Mouse (Mus musculus) layer of hippocampus, adult 8-10 months (tissue): ENCODE data around the gene Cyp4a32. TPM values are rescaled to one million over a fixed set of nuclear protein-coding genes. Genes with fewer than 3 reads are reported as not detected.
A peak's percentile ranks its signal among the peaks of the same experiment; 100 is the strongest.
"Not testable (repeated sequence)": the region's sequence is repeated elsewhere in the genome, so short reads cannot be mapped to it uniquely, and the experiment has no call there.

Source experiments
- DNase-seq, 2 experiments: peaks; one replicate each; pipeline ENCODE4 v3.0.0; 2022; ENCODE audit warnings: low spot score in 2 of 2
- total RNA-seq, 4 experiments: library from RNA; stranded (reverse); gene quantifications; 2 replicates each; pipeline ENCODE4 v1.2.4; 2022

Cyp4a32 gene
- total RNA-seq, 4 experiments from 2014 or later, result not detected

- DNase-seq, result not testable (repeated sequence)
These were observed 55.8 kb downstream of the Cyp4a32 start for GRCm38 (mm10) chr4:115656535-115656922.

DNA sequence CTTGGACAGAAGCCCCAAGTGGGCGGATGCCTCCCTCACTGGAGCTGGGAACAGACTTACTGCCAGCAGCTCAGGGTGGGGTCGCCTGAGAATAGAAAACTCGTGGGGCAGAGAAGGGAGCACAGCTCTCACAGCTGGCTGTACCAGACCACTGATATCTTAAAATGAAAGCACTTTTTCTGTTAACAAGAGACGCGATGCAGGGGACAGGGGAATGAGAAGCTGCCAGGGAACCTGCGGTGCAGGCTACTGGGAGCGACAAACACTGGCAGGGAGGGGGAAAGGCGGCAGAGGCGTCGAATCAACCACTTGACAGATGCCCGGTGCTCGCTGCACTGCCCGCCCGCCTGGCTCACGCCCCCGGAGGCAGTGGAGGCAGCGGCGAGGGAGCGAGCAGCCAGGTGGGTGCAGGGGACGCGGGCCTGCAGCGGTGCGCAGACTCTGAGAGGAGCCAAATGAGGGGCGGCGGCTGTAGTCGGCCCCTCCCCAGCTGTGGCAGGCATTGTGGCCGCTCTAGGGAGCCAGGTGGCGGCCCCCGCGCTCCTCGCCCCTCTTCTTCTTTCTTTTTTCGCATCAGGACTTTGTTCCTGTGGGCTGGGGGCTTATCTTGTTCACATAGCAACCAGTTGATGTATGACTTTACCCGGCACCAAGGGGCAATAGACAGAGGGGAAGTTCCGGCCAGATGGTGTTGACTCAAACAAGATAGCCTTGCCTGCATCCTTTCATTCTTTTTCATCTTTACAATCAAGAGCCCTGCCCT, 56.5 kb downstream of the Cyp4a32 start:
- DNase-seq, result peak in 1 of 2 experiments; percentile 6

- no peak for DNase-seq
These were observed 57.1 kb downstream of the Cyp4a32 start for GRCm38 (mm10) chr4:115657867-115658249.

DNA sequence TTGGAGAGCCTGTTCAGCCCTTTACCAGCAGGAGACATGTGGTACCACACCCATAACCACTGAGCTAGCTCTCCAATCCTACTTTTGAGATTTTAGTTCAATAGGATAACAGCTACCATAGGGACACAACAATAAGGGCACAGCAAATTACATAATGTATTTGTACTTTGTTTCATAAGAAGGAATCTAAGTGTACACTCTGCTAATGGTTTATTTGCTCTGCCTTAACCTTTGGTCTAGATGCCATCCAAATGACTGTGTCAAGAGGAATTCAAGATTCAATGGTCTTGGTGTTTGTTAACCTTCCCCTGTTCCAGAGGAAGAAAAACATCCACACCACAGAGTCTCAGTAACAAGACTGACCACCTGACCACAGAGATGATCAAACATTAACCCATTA, 58.4 kb downstream of the Cyp4a32 start:
- DNase-seq, result no peak

Other genes starting within 250 kb of the Cyp4a32 start
- not detected for gene Cyp4a12b, start 189.3 kb upstream of the Cyp4a32 start, total RNA-seq
- gene Cyp4a30b, start 148.4 kb upstream of the Cyp4a32 start, total RNA-seq, result not detected
- not detected for gene Cyp4a14, start 104.8 kb upstream of the Cyp4a32 start, total RNA-seq
- gene Cyp4a10, start 82.7 kb upstream of the Cyp4a32 start, total RNA-seq, result not detected
- gene Cyp4a31, start 37.3 kb upstream of the Cyp4a32 start, total RNA-seq, result not detected
- gene Cyp4b1, start 46.8 kb downstream of the Cyp4a32 start, total RNA-seq, result 1 to 10 TPM in 1 of 4 experiments, under 1 TPM in 3; 0.52 to 2.1 (median 0.76) TPM
- 10 to 100 TPM; 57.2 to 62.0 (median 60.1) TPM for gene Efcab14, start 136.8 kb downstream of the Cyp4a32 start, total RNA-seq
- gene Tex38, start 180.0 kb downstream of the Cyp4a32 start, total RNA-seq, result under 1 TPM in 2 of 4 experiments, not detected in 2; 0.43 to 0.85 TPM
- 10 to 100 TPM; 55.8 to 66.8 (median 63.1) TPM for gene Atpaf1, start 183.8 kb downstream of the Cyp4a32 start, total RNA-seq
- 10 to 100 TPM in 1 of 4 experiments, 1 to 10 TPM in 3; 4.5 to 10.2 (median 7.1) TPM for gene Mob3c, start 227.1 kb downstream of the Cyp4a32 start, total RNA-seq
- gene Mknk1, start 238.2 kb downstream of the Cyp4a32 start, total RNA-seq, result 10 to 100 TPM; 47.2 to 70.6 (median 53.7) TPM